Mouse (Mus musculus) heart, embryonic 13.5 days (tissue): Measurements from ENCODE around the gene Emc4. TPM values are rescaled to one million over a fixed set of nuclear protein-coding genes. Genes with fewer than 3 reads are reported as not detected.
A peak's percentile ranks its signal among the peaks of the same experiment; 100 is the strongest.

Experiments
- ATAC-seq: fragments of 200-750 bp; cut with Nextera tagmentation; 2 replicates; pipeline ENCODE4 v1.8.0; 2017; ENCODE audit warnings: moderate TSS enrichment; ENCODE audit not compliant: insufficient number of reproducible peaks, low FRiP score, low TSS enrichment; ENCODE audit errors: extremely low read depth
- H3K27ac ChIP-seq: fragments of 300-500 bp; sonication (generic); replicated peaks from 2 replicates; pipeline ENCODE4 v1.5.1; 2015; ENCODE audit warnings: moderate library complexity, mild to moderate bottlenecking, inconsistent platforms
- H3K27me3 ChIP-seq: fragments of 300-500 bp; sonication (generic); replicated peaks from 2 replicates; pipeline ENCODE4 v1.6.1; 2015; ENCODE audit warnings: mild to moderate bottlenecking, inconsistent platforms
- H3K36me3 ChIP-seq: fragments of 300-500 bp; sonication (generic); 2 replicates; pipeline ENCODE4 v1.6.1; 2015; ENCODE audit warnings: mild to moderate bottlenecking, inconsistent platforms
- H3K4me1 ChIP-seq: fragments of 300-500 bp; sonication (generic); 2 replicates; pipeline ENCODE4 v1.6.1; 2015; ENCODE audit warnings: inconsistent platforms
- H3K4me2 ChIP-seq: fragments of 300-500 bp; sonication (generic); 2 replicates; pipeline ENCODE4 v1.6.1; 2015; ENCODE audit warnings: inconsistent platforms, mild to moderate bottlenecking, moderate library complexity
- H3K4me3 ChIP-seq: fragments of 300-500 bp; sonication (generic); 2 replicates; pipeline ENCODE4 v1.5.1; 2015; ENCODE audit warnings: moderate library complexity, mild to moderate bottlenecking, inconsistent platforms
- H3K9ac ChIP-seq: fragments of 300-500 bp; sonication (generic); 2 replicates; pipeline ENCODE4 v1.6.1; 2015; ENCODE audit warnings: inconsistent platforms, mild to moderate bottlenecking, moderate library complexity
- H3K9me3 ChIP-seq: fragments of 300-500 bp; sonication (generic); 2 replicates; pipeline ENCODE4 v1.6.1; 2016; ENCODE audit warnings: inconsistent platforms
- WGBS: fragments of 180-500 bp; shearing (Covaris S2); methylation state at CpG from one replicate; pipeline ENCODE4 v1.1.7; 2015; ENCODE audit warnings: mixed read lengths; 5-methylcytosine and 5-hydroxymethylcytosine counted together
- polyA plus RNA-seq: library from polyadenylated mRNA; unstranded; fragments of >200 nt; fragmentation: Nextera tagmentation; extraction: Ambion mirVana; gene quantifications from 2 replicates; pipeline ENCODE4 v1.2.1, GENCODE M21; 2015

The Emc4 gene
- polyA plus RNA-seq, 1 experiment from 2014 or later: 96.8 TPM

DNA sequence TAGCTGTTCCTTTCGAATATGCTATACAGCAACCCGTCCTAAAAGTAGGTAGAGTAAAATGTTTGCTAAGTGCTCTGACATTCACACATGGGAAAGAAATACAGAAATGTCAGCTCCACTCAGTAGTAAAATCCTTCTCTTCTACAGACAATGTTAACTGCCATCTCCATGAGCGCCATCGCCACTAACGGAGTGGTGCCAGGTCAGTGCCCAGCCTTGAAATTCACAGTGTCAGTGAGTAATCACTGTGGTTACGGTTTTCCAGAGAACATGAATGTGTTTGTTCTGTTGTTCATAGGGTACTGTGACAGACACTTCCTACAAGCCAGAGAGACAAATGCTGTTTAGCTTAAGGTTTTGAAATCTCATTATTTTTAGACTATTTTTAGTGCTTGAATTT is 30.6 kb downstream of the Emc4 start:
- Histone ChIP-seq H3K27ac (no peak overlapping the region), H3K27me3 (no peaks in the 10 kb centered on the region), H3K9ac (no peak overlapping the region), H3K9me3 (no peaks in the 10 kb centered on the region), H3K36me3 (peaks cover 81% of the 10 kb centered on the region), H3K4me2 (no peak overlapping the region), H3K4me1 (peaks cover 11% of the 10 kb centered on the region), H3K4me3 (no peak overlapping the region)
- no peak for ATAC-seq
- 92% methylated on average over 6 of the region's 6 CpGs for WGBS

- Histone ChIP-seq H3K36me3 (peaks cover 39% of the 10 kb centered on the region), H3K9me3 (no peaks in the 10 kb centered on the region), H3K27me3 (no peaks in the 10 kb centered on the region), H3K4me2 (no peak overlapping the region), H3K4me1 (peaks cover 19% of the 10 kb centered on the region), H3K27ac (peak overlapping the region; percentile 28; the same call in 1 of the 2 replicates), H3K4me3 (no peak overlapping the region), H3K9ac (peak overlapping the region; percentile 40)
- 46% methylated on average over 4 of the region's 4 CpGs for WGBS
- no peak for ATAC-seq
Measured at GRCm38 (mm10) chr2:112332051-112332898, 35.6 kb downstream of the Emc4 start.

- 69% methylated on average over 11 of the region's 11 CpGs for WGBS
- peaks cover 18% of the 10 kb centered on the region for H3K4me1 ChIP-seq
- no peaks in the 10 kb centered on the region for H3K9me3 ChIP-seq
- H3K4me2 ChIP-seq: no peak overlapping the region
- H3K36me3 ChIP-seq: peaks cover 3% of the 10 kb centered on the region; the same call in 1 of the 2 replicates
- H3K27me3 ChIP-seq: no peaks in the 10 kb centered on the region
- no peak overlapping the region for H3K4me3 ChIP-seq
- ATAC-seq: no peak
- no peak overlapping the region for H3K27ac ChIP-seq
- no peak overlapping the region for H3K9ac ChIP-seq
Measured at GRCm38 (mm10) chr2:112328069-112328777, 39.6 kb downstream of the Emc4 start.

GRCm38 (mm10) chr2:112318905-112319304 is 48.9 kb downstream of the Emc4 start:
- H3K27ac ChIP-seq: no peak overlapping the region
- H3K9ac ChIP-seq: no peak overlapping the region
- peaks cover 8% of the 10 kb centered on the region; the same call in 1 of the 2 replicates for H3K4me1 ChIP-seq
- no peaks in the 10 kb centered on the region for H3K27me3 ChIP-seq
- no peak overlapping the region for H3K4me3 ChIP-seq
- no peaks in the 10 kb centered on the region for H3K9me3 ChIP-seq
- 79% methylated on average over 7 of the region's 7 CpGs for WGBS
- no peak for ATAC-seq
- no peak overlapping the region for H3K4me2 ChIP-seq
- peaks cover 7% of the 10 kb centered on the region for H3K36me3 ChIP-seq

DNA sequence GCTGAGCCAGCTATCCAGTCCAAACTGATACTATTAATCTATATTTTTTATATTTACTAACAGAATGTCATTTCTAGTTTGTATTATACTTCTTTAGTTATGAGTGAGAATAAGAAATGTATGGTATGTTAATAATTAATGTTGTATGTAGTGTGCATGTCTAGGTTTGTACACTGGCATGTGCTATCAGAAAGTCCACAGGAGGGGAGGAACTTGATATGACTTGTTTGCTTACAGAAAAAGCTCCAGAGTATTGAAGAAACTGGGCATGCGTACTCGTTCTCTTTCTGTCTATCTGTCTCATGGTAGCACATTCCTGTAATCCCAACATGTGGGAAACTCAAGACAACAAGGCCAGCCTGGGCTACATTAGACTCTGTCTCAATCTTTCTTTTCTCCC is 49.6 kb downstream of the Emc4 start:
- H3K36me3 ChIP-seq: peaks cover 7% of the 10 kb centered on the region
- no peak overlapping the region for H3K9ac ChIP-seq
- no peaks in the 10 kb centered on the region for H3K27me3 ChIP-seq
- ATAC-seq: no peak
- H3K4me3 ChIP-seq: no peak overlapping the region
- no peak overlapping the region for H3K27ac ChIP-seq
- peaks cover 8% of the 10 kb centered on the region; the same call in 1 of the 2 replicates for H3K4me1 ChIP-seq
- WGBS: 76% methylated on average over 2 of the region's 2 CpGs
- no peaks in the 10 kb centered on the region for H3K9me3 ChIP-seq
- no peak overlapping the region for H3K4me2 ChIP-seq

GRCm38 (mm10) chr2:112315638-112316037 is 52.2 kb downstream of the Emc4 start:
- no peaks in the 10 kb centered on the region for H3K27me3 ChIP-seq
- 87% methylated on average over 7 of the region's 7 CpGs for WGBS
- H3K4me3 ChIP-seq: no peak overlapping the region
- no peaks in the 10 kb centered on the region for H3K9me3 ChIP-seq
- no peak overlapping the region for H3K9ac ChIP-seq
- no peak for ATAC-seq
- no peak overlapping the region for H3K27ac ChIP-seq
- H3K4me2 ChIP-seq: no peak overlapping the region
- peaks cover 7% of the 10 kb centered on the region for H3K36me3 ChIP-seq
- peaks cover 16% of the 10 kb centered on the region for H3K4me1 ChIP-seq

Other genes with a start within 250 kb of the Emc4 start
- not detected in 2 replicates for gene Olfr1316, start 233.1 kb downstream of the Emc4 start, polyA plus RNA-seq
- gene Olfr1317, start 227.7 kb downstream of the Emc4 start, polyA plus RNA-seq: not detected in 2 replicates
- not detected in 2 replicates for gene Olfr1318, start 213.8 kb downstream of the Emc4 start, polyA plus RNA-seq
- 13.6 and 14.5 TPM in 2 replicates for gene Lpcat4, start 128.6 kb downstream of the Emc4 start, polyA plus RNA-seq
- 0.04 and 0.05 TPM in 2 replicates for gene Nutm1, start 108.7 kb downstream of the Emc4 start, polyA plus RNA-seq
- gene Nop10, start 106.1 kb downstream of the Emc4 start, polyA plus RNA-seq: 155 and 186 TPM in 2 replicates
- gene Slc12a6, start 102.2 kb downstream of the Emc4 start, polyA plus RNA-seq: 8.4 and 9.5 TPM in 2 replicates
- not detected in 2 replicates for gene Gm21985, start 101.7 kb downstream of the Emc4 start, polyA plus RNA-seq
- gene Katnbl1, start 11.2 kb upstream of the Emc4 start, polyA plus RNA-seq: 22.0 and 22.3 TPM in 2 replicates
- gene Emc7, start 87.0 kb upstream of the Emc4 start, polyA plus RNA-seq: 17.5 and 19.3 TPM in 2 replicates
- not detected in 2 replicates for gene Chrm5, start 112.7 kb upstream of the Emc4 start, polyA plus RNA-seq
- gene Aven, start 124.9 kb upstream of the Emc4 start, polyA plus RNA-seq: 6.2 and 6.9 TPM in 2 replicates